Mouse (Mus musculus) gastrocnemius, postnatal 14 days (tissue): ENCODE measurements around the gene Tob1. TPM values are rescaled to one million over a fixed set of nuclear protein-coding genes. Genes with fewer than 3 reads are reported as not detected.
A peak's percentile ranks its signal among the peaks of the same experiment; 100 is the strongest.

Source experiments
- DNase-seq: peaks from one replicate; pipeline ENCODE4 v3.0.0; 2021; ENCODE audit warnings: mixed read lengths
- intact Hi-C: fragments of 180-260 bp; cut with DNase I; formaldehyde crosslinking; loops from one replicate; pipeline ENCODE4 v1.15.1; 2025; ENCODE audit warnings: low total_unique reads
- total RNA-seq, 2 experiments: library from RNA; stranded (reverse); gene quantifications; 2 replicates each; pipeline ENCODE4 v1.2.3; 2021

Gene Tob1
- total RNA-seq, 2 experiments from 2014 or later, result 133 to 139 TPM

- intact Hi-C loops, result no loop called here
- DNase-seq, result no peak
Observed at GRCm38 (mm10) chr11:94221257-94221656, 10.0 kb downstream of the Tob1 start.

GRCm38 (mm10) chr11:94223531-94223930 lies 12.3 kb downstream of the Tob1 start:
- intact Hi-C loops, result no loop called here
- DNase-seq, result no peak

GRCm38 (mm10) chr11:94225985-94226384 lies 14.7 kb downstream of the Tob1 start:
- intact Hi-C loops, result no loop called here
- DNase-seq, result no peak

GRCm38 (mm10) chr11:94228416-94228815 lies 17.2 kb downstream of the Tob1 start:
- no peak for DNase-seq
- intact Hi-C loops, result no loop called here

GRCm38 (mm10) chr11:94229207-94229960 lies 18.1 kb downstream of the Tob1 start:
- DNase-seq, result peak; percentile 74
- intact Hi-C loops, result no loop called here

GRCm38 (mm10) chr11:94230244-94230643 lies 19.0 kb downstream of the Tob1 start:
- intact Hi-C loops, result no loop called here
- no peak for DNase-seq

GRCm38 (mm10) chr11:94231821-94232552 lies 20.7 kb downstream of the Tob1 start:
- peak; percentile 41 for DNase-seq
- intact Hi-C loops, result no loop called here

- DNase-seq, result no peak
- intact Hi-C loops, result no loop called here
Observed at GRCm38 (mm10) chr11:94233405-94233804, 22.2 kb downstream of the Tob1 start.

GRCm38 (mm10) chr11:94234380-94234779 lies 23.1 kb downstream of the Tob1 start:
- intact Hi-C loops, result loop anchor here (2.0 kb wide), 1 partner anchor 40 kb away; no protein-coding TSS in a partner anchor
- no peak for DNase-seq

- intact Hi-C loops, result loop anchor here (2.0 to 5.0 kb wide), 2 partner anchors 40 to 167 kb away; no protein-coding TSS in a partner anchor
- DNase-seq, result no peak
Observed at GRCm38 (mm10) chr11:94234857-94235256, 23.6 kb downstream of the Tob1 start.

GRCm38 (mm10) chr11:94236074-94236473 lies 24.8 kb downstream of the Tob1 start:
- peak; percentile 68 for DNase-seq
- intact Hi-C loops, result loop anchor here (5.0 kb wide), 1 partner anchor 166 kb away; no protein-coding TSS in a partner anchor

GRCm38 (mm10) chr11:94238786-94239185 lies 27.5 kb downstream of the Tob1 start:
- DNase-seq, result no peak
- intact Hi-C loops, result loop anchor here (5.0 kb wide), 1 partner anchor 164 kb away; no protein-coding TSS in a partner anchor

- intact Hi-C loops, result loop anchor here (5.0 to 10.0 kb wide), 2 partner anchors 163 to 245 kb away; partner anchors contain the start of gene Spata20
- DNase-seq, result no peak
Observed at GRCm38 (mm10) chr11:94239706-94240105, 28.5 kb downstream of the Tob1 start.

GRCm38 (mm10) chr11:94242760-94243421 lies 31.6 kb downstream of the Tob1 start:
- intact Hi-C loops, result loop anchor here (10.0 kb wide), 1 partner anchor 242 kb away; the partner anchor contains the start of gene Spata20
- peak; percentile 44 for DNase-seq

GRCm38 (mm10) chr11:94243422-94244180 lies 32.3 kb downstream of the Tob1 start:
- intact Hi-C loops, result loop anchor here (10.0 kb wide), 1 partner anchor 241 kb away; the partner anchor contains the start of gene Spata20
- peak; percentile 28 for DNase-seq

GRCm38 (mm10) chr11:94244385-94244784 lies 33.1 kb downstream of the Tob1 start:
- DNase-seq, result no peak
- intact Hi-C loops, result loop anchor here (10.0 kb wide), 1 partner anchor 240 kb away; the partner anchor contains the start of gene Spata20

GRCm38 (mm10) chr11:94245955-94246788 lies 34.9 kb downstream of the Tob1 start, which contains the start of gene Wfikkn2:
Gene Wfikkn2, minus strand, starts transcription at chr11:94246005.
- intact Hi-C loops, result loop anchor here (10.0 kb wide), 1 partner anchor 239 kb away; the partner anchor contains the start of gene Spata20
- DNase-seq, result no peak

GRCm38 (mm10) chr11:94246789-94247061 lies 35.5 kb downstream of the Tob1 start:
- intact Hi-C loops, result loop anchor here (10.0 kb wide), 1 partner anchor 238 kb away; the partner anchor contains the start of gene Spata20
- DNase-seq, result no peak
